Mouse (Mus musculus): Measurements from ENCODE around the gene Fbxo2.

- no peak for TF ChIP-seq CTCF (IDR thresholded peaks at IDR 0.05; ENCODE audit: low read depth)
- no peak for TF ChIP-seq EP300 (IDR thresholded peaks at IDR 0.05; ENCODE audit: low read depth)
Observed at GRCm38 (mm10) chr4:148194400-148194799, 34.0 kb downstream of the Fbxo2 start.
